Mouse (Mus musculus) adrenal gland, postnatal 4 days (tissue): ENCODE data around the gene Ccdc13. TPM values are rescaled to one million over a fixed set of nuclear protein-coding genes. Genes with fewer than 3 reads are reported as not detected.

Experiments used
- DNase-seq, 2 experiments: peaks; one replicate each; pipeline ENCODE4 v3.0.0; 2021 to 2022; ENCODE audit warnings: low spot score in 2 of 2, mixed read lengths in 2 of 2
- total RNA-seq, 2 experiments: library from RNA; stranded (reverse); gene quantifications; 2 replicates each; pipeline ENCODE4 v1.2.3; 2021

Ccdc13 gene
- total RNA-seq, 2 experiments from 2014 or later: 1.8 to 2.8 TPM

- peak; percentile 51 to 68 for DNase-seq
Observed at GRCm38 (mm10) chr9:121760271-121761090, 78.8 kb downstream of the Ccdc13 start.

GRCm38 (mm10) chr9:121759091-121760081, 79.9 kb downstream of the Ccdc13 start, which contains the start of gene Zfp651:
Gene Zfp651, plus strand, starts transcription at chr9:121759330.
- DNase-seq: peak in 1 of 2 experiments; percentile 55

GRCm38 (mm10) chr9:121757835-121758814, 81.1 kb downstream of the Ccdc13 start:
- no peak for DNase-seq

- DNase-seq: no peak
Observed at GRCm38 (mm10) chr9:121757432-121757831, 81.8 kb downstream of the Ccdc13 start.

GRCm38 (mm10) chr9:121756785-121757184, 82.5 kb downstream of the Ccdc13 start:
- DNase-seq: no peak

- DNase-seq: no peak
Observed at GRCm38 (mm10) chr9:121754624-121755023, 84.6 kb downstream of the Ccdc13 start.

GRCm38 (mm10) chr9:121752774-121753173, 86.5 kb downstream of the Ccdc13 start:
- DNase-seq: no peak

Other genes with a start within 250 kb of the Ccdc13 start
- under 1 TPM in 1 of 2 experiments, not detected in 1; 0.31 TPM for gene Lyzl4, start 197.4 kb downstream of the Ccdc13 start, total RNA-seq
- gene Vipr1, start 196.7 kb downstream of the Ccdc13 start, total RNA-seq: 1 to 10 TPM in 1 of 2 experiments, under 1 TPM in 1; 0.64 to 1.7 TPM
- gene Sec22c, start 134.0 kb downstream of the Ccdc13 start, total RNA-seq: 1 to 10 TPM; 6.0 to 8.8 TPM
- 10 to 100 TPM; 52.6 to 52.8 TPM for gene Ss18l2, start 129.1 kb downstream of the Ccdc13 start, total RNA-seq
- gene Nktr, start 120.3 kb downstream of the Ccdc13 start, total RNA-seq: 100 to 1,000 TPM; 102 to 124 TPM
- gene Zfp651, start 80.1 kb downstream of the Ccdc13 start, total RNA-seq: 10 to 100 TPM; 66.6 to 72.6 TPM
- 1 to 10 TPM; 1.9 to 3.8 TPM for gene Klhl40, start 61.9 kb downstream of the Ccdc13 start, total RNA-seq
- gene Hhatl, start 47.0 kb downstream of the Ccdc13 start, total RNA-seq: 1 to 10 TPM; 1.5 to 4.5 TPM
- 10 to 100 TPM; 63.8 to 68.9 TPM for gene Higd1a, start 18.9 kb upstream of the Ccdc13 start, total RNA-seq
- gene Ackr2, start 58.9 kb upstream of the Ccdc13 start, total RNA-seq: 1 to 10 TPM in 1 of 2 experiments, under 1 TPM in 1; 0.90 to 1.6 TPM
- 10 to 100 TPM in 1 of 2 experiments, under 1 TPM in 1; 0.92 to 12.2 TPM for gene Cyp8b1, start 76.8 kb upstream of the Ccdc13 start, total RNA-seq
- gene Fam198a, start 111.5 kb upstream of the Ccdc13 start, total RNA-seq: 1 to 10 TPM; 6.8 to 8.4 TPM
- 10 to 100 TPM; 15.6 to 19.9 TPM for gene Pomgnt2, start 157.6 kb upstream of the Ccdc13 start, total RNA-seq